Mouse (Mus musculus) left cerebral cortex, adult 8-10 months (tissue): ENCODE results near the gene Hoxa10. TPM values are rescaled to one million over a fixed set of nuclear protein-coding genes. Genes with fewer than 3 reads are reported as not detected.

Source experiments
- DNase-seq, 2 experiments: peaks; one replicate each; pipeline ENCODE4 v3.0.0; 2022; ENCODE audit warnings: low spot score in 2 of 2
- microRNA-seq, 2 experiments: library from miRNA; unstranded; fragments of <30 nt; microRNA quantifications; one replicate each; pipeline ENCODE4 v1.2.0; 2022
- total RNA-seq, 4 experiments: library from RNA; stranded (reverse); gene quantifications; 2 replicates each; pipeline ENCODE4 v1.2.4; 2022

Gene Hoxa10
- total RNA-seq, 4 experiments from 2014 or later, result not detected

- no peak for DNase-seq
Observed at GRCm38 (mm10) chr6:52185222-52185621, 55.4 kb downstream of the Hoxa10 start.

GRCm38 (mm10) chr6:52184668-52185067 is 56.0 kb downstream of the Hoxa10 start:
- DNase-seq, result no peak

GRCm38 (mm10) chr6:52183311-52184080 is 57.2 kb downstream of the Hoxa10 start:
- DNase-seq, result no peak

GRCm38 (mm10) chr6:52182793-52183192 is 57.9 kb downstream of the Hoxa10 start:
- no peak for DNase-seq

- DNase-seq, result no peak
Observed at GRCm38 (mm10) chr6:52182030-52182429, 58.6 kb downstream of the Hoxa10 start.

Small RNAs within 50 kb of the gene (microRNA-seq; reads per million reads assigned to microRNA genes)
- 1.8 to 4.6 reads per million in 2 experiments for gene Mir196b

Other genes with a start within 250 kb of the Hoxa10 start
- 10 to 100 TPM; 14.0 to 20.9 (median 18.5) TPM for gene Skap2, start 228.3 kb downstream of the Hoxa10 start, total RNA-seq
- gene Hoxa1, start 82.5 kb downstream of the Hoxa10 start, total RNA-seq, result not detected
- not detected for gene Hoxa2, start 76.0 kb downstream of the Hoxa10 start, total RNA-seq
- gene 5730596B20Rik, start 63.4 kb downstream of the Hoxa10 start, total RNA-seq, result not detected
- not detected for gene Hoxa4, start 49.1 kb downstream of the Hoxa10 start, total RNA-seq
- gene Hoxa5, start 36.3 kb downstream of the Hoxa10 start, total RNA-seq, result not detected
- gene Hoxa6, start 32.1 kb downstream of the Hoxa10 start, total RNA-seq, result not detected
- gene Hoxa3, start 27.5 kb downstream of the Hoxa10 start, total RNA-seq, result not detected
- gene Gm28308, start 27.5 kb downstream of the Hoxa10 start, total RNA-seq, result not detected
- gene Hoxa7, start 19.0 kb downstream of the Hoxa10 start, total RNA-seq, result not detected
- not detected for gene Hoxa9, start 9.8 kb downstream of the Hoxa10 start, total RNA-seq
- gene Hoxa11, start 5.0 kb upstream of the Hoxa10 start, total RNA-seq, result not detected
- not detected for gene Hoxa13, start 20.0 kb upstream of the Hoxa10 start, total RNA-seq
- not detected for gene Evx1, start 72.6 kb upstream of the Hoxa10 start, total RNA-seq